Mouse (Mus musculus): ENCODE data around the gene Sprtn.

GRCm38 (mm10) chr8:124922490-124923089 lies 24.9 kb downstream of the Sprtn start:
- TF ChIP-seq GATA1 (IDR thresholded peaks at IDR 0.05; ENCODE audit: borderline replicate concordance, low read length) = no peak
- TF ChIP-seq FLI1 (IDR thresholded peaks at IDR 0.05; ENCODE audit: low read length) = no peak

Data from megakaryocyte, embryonic 14.5 days (primary cell).